Mouse (Mus musculus) CH12.LX (cell line): Measurements from ENCODE around the gene Cage1. TPM values are rescaled to one million over a fixed set of nuclear protein-coding genes. Genes with fewer than 3 reads are reported as not detected.

ENCODE experiments used
- DNase-seq: peaks from one replicate; pipeline ENCODE4 v3.0.0-alpha.2; 2013; ENCODE audit errors: extremely low read depth
- H3K27ac ChIP-seq: 2 replicates; pipeline ENCODE4 v1.5.1; 2012; ENCODE audit warnings: low read depth, mild to moderate bottlenecking, control low read depth, moderate library complexity; ENCODE audit not compliant: insufficient read depth
- H3K27me3 ChIP-seq: replicated peaks from 2 replicates; pipeline ENCODE3; 2012; ENCODE audit warnings: inconsistent platforms
- H3K36me3 ChIP-seq, 2 experiments: replicated peaks in 1 of 2; 2 replicates each; pipeline versions ENCODE3 to v1.6.1; 2012; ENCODE audit warnings: inconsistent platforms in 1 of 2, low read length in 1 of 2, mild to moderate bottlenecking in 1 of 2, mixed read lengths in 1 of 2, moderate library complexity in 1 of 2; ENCODE audit not compliant: control insufficient read depth in 1 of 2, insufficient read depth in 1 of 2
- H3K4me1 ChIP-seq, 2 experiments: 2 replicates each; pipeline ENCODE4 v1.6.1; 2012; ENCODE audit warnings: inconsistent platforms in 1 of 2, moderate library complexity in 1 of 2; ENCODE audit not compliant: insufficient read depth in 2 of 2, control insufficient read depth in 1 of 2
- H3K4me2 ChIP-seq: 2 replicates; pipeline ENCODE4 v1.6.1; 2012; ENCODE audit warnings: low read depth, mild to moderate bottlenecking, control low read depth; ENCODE audit not compliant: poor library complexity, insufficient read depth, severe bottlenecking
- H3K4me3 ChIP-seq, 3 experiments: fragments of 150-350 bp in 1 of 3; sonication (generic) in 1 of 3; replicated peaks in 1 of 3; 2 replicates each; pipeline versions ENCODE3 to v1.5.1; 2011 to 2012; ENCODE audit warnings: low read depth in 2 of 3, low read length in 2 of 3, mild to moderate bottlenecking in 2 of 3, moderate library complexity in 2 of 3, control low read depth in 1 of 3, improper control_type of control experiment in 1 of 3, inconsistent platforms in 1 of 3, mixed read lengths in 1 of 3; ENCODE audit not compliant: poor library complexity in 1 of 3
- H3K79me2 ChIP-seq: replicated peaks from 2 replicates; pipeline ENCODE4 v1.6.1; 2012; ENCODE audit warnings: mild to moderate bottlenecking, moderate library complexity; ENCODE audit not compliant: control insufficient read depth, poor library complexity, insufficient read depth, severe bottlenecking; ENCODE audit errors: extremely low read depth
- H3K9ac ChIP-seq: 2 replicates; pipeline ENCODE4 v1.6.1; 2012; ENCODE audit warnings: low read depth, mild to moderate bottlenecking, control low read depth, moderate library complexity; ENCODE audit not compliant: insufficient read depth
- H3K9me3 ChIP-seq: replicated peaks from 2 replicates; pipeline ENCODE3; 2012; ENCODE audit warnings: low read length, inconsistent platforms, mixed read lengths
- BHLHE40 ChIP-seq: IDR thresholded peaks from 2 replicates; pipeline ENCODE4 v1.6.1; 2011; ENCODE audit warnings: mild to moderate bottlenecking, low read depth, low read length, improper control_type of control experiment
- CHD2 ChIP-seq: IDR thresholded peaks from 2 replicates; pipeline ENCODE4 v1.6.1; 2011; ENCODE audit warnings: low read length, improper control_type of control experiment
- CTCF ChIP-seq, 2 experiments: IDR thresholded peaks in 1 of 2; conservative IDR thresholded peaks in 1 of 2; 2 replicates each; pipeline ENCODE4 v1.5.1; 2011 to 2012; ENCODE audit warnings: low read depth in 2 of 2, low read length in 2 of 2, improper control_type of control experiment in 1 of 2, inconsistent platforms in 1 of 2, mild to moderate bottlenecking in 1 of 2, moderate library complexity in 1 of 2
- E2F4 ChIP-seq: IDR thresholded peaks from 2 replicates; pipeline ENCODE4 v1.6.1; 2011; ENCODE audit warnings: low read depth, low read length, improper control_type of control experiment; ENCODE audit not compliant: insufficient replicate concordance
- ELF1 ChIP-seq: IDR thresholded peaks from 2 replicates; pipeline ENCODE4 v1.6.1; 2014; ENCODE audit warnings: low read depth, mild to moderate bottlenecking, inconsistent platforms, low read length, improper control_type of control experiment
- EP300 ChIP-seq: IDR thresholded peaks from 2 replicates; pipeline ENCODE4 v1.6.1; 2011; ENCODE audit warnings: low read length, improper control_type of control experiment
- ETS1 ChIP-seq: conservative IDR thresholded peaks from 2 replicates; pipeline ENCODE4 v1.6.1; 2012; ENCODE audit warnings: low read depth, mild to moderate bottlenecking, inconsistent platforms, low read length, improper control_type of control experiment, moderate library complexity
- HCFC1 ChIP-seq: IDR thresholded peaks from 2 replicates; pipeline ENCODE4 v1.6.1; 2012; ENCODE audit warnings: low read depth, mild to moderate bottlenecking, inconsistent platforms, low read length, improper control_type of control experiment
- IRF4 ChIP-seq: IDR thresholded peaks from 2 replicates; pipeline ENCODE4 v1.6.1; 2014; ENCODE audit warnings: low read depth, mild to moderate bottlenecking, inconsistent platforms, low read length, improper control_type of control experiment
- JUND ChIP-seq: conservative IDR thresholded peaks from 2 replicates; pipeline ENCODE4 v1.6.1; 2011; ENCODE audit warnings: low read depth, low read length, improper control_type of control experiment
- KAT2A ChIP-seq: IDR thresholded peaks from 2 replicates; pipeline ENCODE4 v1.6.1; 2012; ENCODE audit warnings: low read length, improper control_type of control experiment, inconsistent platforms; ENCODE audit not compliant: insufficient replicate concordance
- MAX ChIP-seq: IDR thresholded peaks from 2 replicates; pipeline ENCODE4 v1.6.1; 2011; ENCODE audit warnings: low read length, improper control_type of control experiment
- MEF2A ChIP-seq: IDR thresholded peaks from 2 replicates; pipeline ENCODE4 v1.6.1; 2014; ENCODE audit warnings: low read depth, mild to moderate bottlenecking, inconsistent platforms, low read length, improper control_type of control experiment, borderline replicate concordance
- MXI1 ChIP-seq: IDR thresholded peaks from 2 replicates; pipeline ENCODE4 v1.6.1; 2011; ENCODE audit warnings: mild to moderate bottlenecking, low read depth, low read length, improper control_type of control experiment
- MYC ChIP-seq: IDR thresholded peaks from 2 replicates; pipeline ENCODE4 v1.6.1; 2011; ENCODE audit warnings: low read depth, mild to moderate bottlenecking, improper control_type of control experiment, low read length
- NELFE ChIP-seq: IDR thresholded peaks from 2 replicates; pipeline ENCODE4 v1.6.1; 2011; ENCODE audit warnings: low read depth, low read length, improper control_type of control experiment
- NRF1 ChIP-seq: IDR thresholded peaks from 2 replicates; pipeline ENCODE4 v1.6.1; 2014; ENCODE audit warnings: low read depth, mild to moderate bottlenecking, inconsistent platforms, low read length, improper control_type of control experiment, moderate library complexity
- POLR2AphosphoS2 ChIP-seq: IDR thresholded peaks from 2 replicates; pipeline ENCODE4 v1.6.1; 2011; ENCODE audit warnings: low read depth, low read length, improper control_type of control experiment
- RAD21 ChIP-seq: IDR thresholded peaks from 2 replicates; pipeline ENCODE4 v1.6.1; 2011; ENCODE audit warnings: low read depth, mild to moderate bottlenecking, low read length, improper control_type of control experiment, moderate library complexity
- RCOR1 ChIP-seq: conservative IDR thresholded peaks from 2 replicates; pipeline ENCODE4 v1.6.1; 2012; ENCODE audit warnings: low read depth, mild to moderate bottlenecking, inconsistent platforms, low read length, improper control_type of control experiment
- SIN3A ChIP-seq: IDR thresholded peaks from 2 replicates; pipeline ENCODE4 v1.6.1; 2012; ENCODE audit warnings: low read length, improper control_type of control experiment, inconsistent platforms
- SMC3 ChIP-seq: IDR thresholded peaks from 2 replicates; pipeline ENCODE4 v1.6.1; 2011; ENCODE audit warnings: low read depth, low read length, improper control_type of control experiment
- TCF12 ChIP-seq: IDR thresholded peaks from 2 replicates; pipeline ENCODE4 v1.6.1; 2014; ENCODE audit warnings: low read depth, mild to moderate bottlenecking, inconsistent platforms, low read length, improper control_type of control experiment
- USF2 ChIP-seq: conservative IDR thresholded peaks from 2 replicates; pipeline ENCODE4 v1.6.1; 2011; ENCODE audit warnings: low read depth, low read length, improper control_type of control experiment
- ZC3H11A ChIP-seq: IDR thresholded peaks from 2 replicates; pipeline ENCODE4 v1.6.1; 2012; ENCODE audit warnings: low read depth, mild to moderate bottlenecking, inconsistent platforms, low read length, improper control_type of control experiment
- ZKSCAN1 ChIP-seq: IDR thresholded peaks from 2 replicates; pipeline ENCODE4 v1.6.1; 2012; ENCODE audit warnings: low read depth, inconsistent platforms, low read length, improper control_type of control experiment, borderline replicate concordance
- ZMIZ1 ChIP-seq: IDR thresholded peaks from 2 replicates; pipeline ENCODE4 v1.6.1; 2012; ENCODE audit warnings: low read depth, mild to moderate bottlenecking, inconsistent platforms, low read length, improper control_type of control experiment
- dilution Hi-C: fragments of 300-500 bp; cut with MboI; formaldehyde crosslinking; loops from 2 replicates; pipeline ENCODE4 v1.14.3; 2020; ENCODE audit warnings: low sequenced_read_pairs; ENCODE audit not compliant: extremely low pct_unique_long_range_greater_than_20kb, extremely low pct_ligation_motif_present
- in situ Hi-C: fragments of 300-500 bp; cut with MboI; formaldehyde crosslinking; loops from 3 replicates; pipeline ENCODE4 v1.14.3; 2019; ENCODE audit warnings: low sequenced_read_pairs, low pct_ligation_motif_present, low pct_unique_long_range_greater_than_20kb, mixed read lengths
- polyA plus RNA-seq: library from polyadenylated mRNA; unstranded; fragments of >175 nt; gene quantifications from 2 replicates; pipeline ENCODE4 v1.2.1, GENCODE M21; 2012; ENCODE audit warnings: low read depth; ENCODE audit not compliant: insufficient read length
- total RNA-seq, 2 experiments: library from RNA; depleted of rRNA; stranded (reverse); fragments of 300-350 nt in 1 of 2; fragments of >200 nt in 1 of 2; gene quantifications; 2 replicates each; pipeline ENCODE4 v1.2.3; 2012 to 2014

The Cage1 gene
- total and polyA plus RNA-seq, 3 experiments = 1.2 to 1.4 (median 1.3) TPM

- peak; percentile 69 to 83 for TF ChIP-seq CTCF (conservative IDR thresholded peaks at IDR 0.05 in 1 of 2, IDR thresholded peaks at IDR 0.05 in 1 of 2; ENCODE audit: low read depth in 2 of 2, low read length in 2 of 2)
- peak; percentile 60; the same call in 1 of the 2 replicates for TF ChIP-seq MEF2A
- peak; percentile 47 for TF ChIP-seq RAD21
These were observed 73.4 kb downstream of the Cage1 start (continued) for GRCm38 (mm10) chr13:37963354-37964007.

- Histone ChIP-seq H3K9ac (no peak overlapping the region), H3K27ac (no peak overlapping the region), H3K4me3 (no peak overlapping the region), H3K4me1 (peaks cover 20 to 57% of the 10 kb centered on the region in 2 experiments), H3K9me3 (peaks cover 6% of the 10 kb centered on the region), H3K79me2 (no peaks in the 10 kb centered on the region), H3K4me2 (no peak overlapping the region), H3K36me3 (no peaks in the 10 kb centered on the region), H3K27me3 (no peaks in the 10 kb centered on the region)
- no peak for DNase-seq
- dilution Hi-C loops = no loop called here
- in situ Hi-C loops = loop anchor here (5.0 to 25.0 kb wide), 2 partner anchors 425 to 510 kb away; no protein-coding TSS in a partner anchor
- no peak for TF ChIP-seq POLR2AphosphoS2
- no peak for TF ChIP-seq SMC3
- no peak for TF ChIP-seq ZMIZ1
- TF ChIP-seq NELFE = no peak
- no peak for TF ChIP-seq JUND
- no peak for TF ChIP-seq SIN3A
- TF ChIP-seq ETS1 = no peak
- no peak for TF ChIP-seq ZC3H11A
- no peak for TF ChIP-seq NRF1
- TF ChIP-seq EP300 = no peak
- TF ChIP-seq MAX = no peak
- no peak for TF ChIP-seq KAT2A
- TF ChIP-seq MXI1 = no peak
- TF ChIP-seq E2F4 = no peak
- no peak for TF ChIP-seq IRF4
These were observed 74.3 kb downstream of the Cage1 start for GRCm38 (mm10) chr13:37962541-37962940.

GRCm38 (mm10) chr13:37959936-37960335 is 76.9 kb downstream of the Cage1 start:
- H3K4me2 ChIP-seq = no peak overlapping the region
- no peaks in the 10 kb centered on the region for H3K27me3 ChIP-seq
- peaks cover 6% of the 10 kb centered on the region for H3K9me3 ChIP-seq
- dilution Hi-C loops = no loop called here
- H3K79me2 ChIP-seq = no peaks in the 10 kb centered on the region
- TF ChIP-seq HCFC1 (no peak), MXI1 (no peak), ZKSCAN1 (no peak), BHLHE40 (0 out of 2 replicates have a peak, but pooled peaks have one; percentile 33), ELF1 (no peak), USF2 (no peak), RAD21 (no peak), CHD2 (no peak), NRF1 (no peak), MYC (no peak), RCOR1 (no peak), TCF12 (peak; percentile 39; the same call in 1 of the 2 replicates), IRF4 (no peak)
- TF ChIP-seq, all 38 proteins: peak for 2
- DNase-seq = no peak
- in situ Hi-C loops = loop anchor here (5.0 to 25.0 kb wide), 2 partner anchors 423 to 508 kb away; no protein-coding TSS in a partner anchor
- Histone ChIP-seq H3K36me3 (no peaks in the 10 kb centered on the region), H3K9ac (no peak overlapping the region), H3K4me1 (peaks cover 9 to 40% of the 10 kb centered on the region in 2 experiments), H3K4me3 (no peak overlapping the region), H3K27ac (no peak overlapping the region)
